Mouse (Mus musculus) liver, postnatal 0 days (tissue): ENCODE measurements around the gene Pmepa1.

Experiments used
- CTCF ChIP-seq: sonication (generic); IDR thresholded peaks from 2 replicates; pipeline ENCODE4 v1.5.1; 2016; ENCODE audit warnings: antibody characterized with exemption, low read depth
- EP300 ChIP-seq: IDR thresholded peaks from 2 replicates; pipeline ENCODE4 v1.6.1; 2016; ENCODE audit warnings: antibody characterized with exemption, low read depth, mild to moderate bottlenecking

- TF ChIP-seq EP300 = no peak
- TF ChIP-seq CTCF = no peak
Observed at GRCm38 (mm10) chr2:173249965-173250364, 26.4 kb downstream of the Pmepa1 start.
